Mouse (Mus musculus): ENCODE measurements around the gene Rgs18.

Gene Rgs18

GRCm38 (mm10) chr1:144775331-144775730, at the start of gene Rgs18:
Gene Rgs18, minus strand, starts transcription at chr1:144775435.
- in situ Hi-C loops (cut with MboI; ENCODE audit: unreplicated experiment in 2 of 2): no loop called here

DNA sequence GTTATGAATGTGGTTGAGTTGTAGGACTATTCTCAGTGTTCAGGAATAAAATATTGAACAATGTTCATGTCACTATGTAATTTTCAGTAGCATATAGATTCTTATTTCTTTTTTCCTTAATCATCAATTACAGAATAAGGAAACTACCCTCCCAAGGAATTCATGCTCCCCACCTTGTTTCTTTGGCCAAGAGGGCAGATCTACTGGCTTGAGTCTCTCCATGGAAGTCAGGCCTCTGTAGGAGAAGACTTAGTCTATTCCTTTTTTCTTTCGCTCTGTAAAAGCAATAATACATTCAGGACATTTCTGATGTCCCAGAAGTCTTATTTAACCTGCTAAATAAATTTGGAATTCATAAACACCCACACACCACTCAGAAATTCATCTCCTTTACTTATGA, 841 bp downstream of the Rgs18 start:
- in situ Hi-C loops (cut with MboI; ENCODE audit: unreplicated experiment in 2 of 2): loop anchor here (25.0 kb wide), 2 partner anchors 562 to 987 kb away; partner anchors contain the start of genes Trove2 (in 2 of the 2) and Uchl5 (in 2 of the 2)

DNA sequence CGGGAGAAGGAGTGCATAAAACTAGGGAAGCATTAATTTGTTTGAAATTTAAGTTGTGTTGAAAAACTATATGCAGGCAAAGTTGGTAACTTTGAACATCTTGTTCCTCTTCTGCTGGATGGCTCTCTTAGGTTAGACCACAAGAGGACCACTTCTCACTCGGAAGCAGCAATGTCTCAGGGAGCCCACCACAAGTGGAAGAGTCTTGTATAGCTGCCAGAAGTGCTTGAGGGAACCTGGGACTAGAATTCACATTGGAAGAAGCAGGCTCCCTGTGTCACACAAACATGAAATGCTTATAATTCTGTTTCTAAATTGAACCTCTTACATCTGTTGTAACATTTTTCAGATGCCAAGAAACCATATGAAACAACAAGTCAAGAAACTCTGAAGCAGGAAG, 9.0 kb downstream of the Rgs18 start:
- in situ Hi-C loops (cut with MboI; ENCODE audit: unreplicated experiment in 2 of 2): loop anchor here (25.0 kb wide), 2 partner anchors 554 to 979 kb away; partner anchors contain the start of genes Trove2 (in 2 of the 2) and Uchl5 (in 2 of the 2)

DNA sequence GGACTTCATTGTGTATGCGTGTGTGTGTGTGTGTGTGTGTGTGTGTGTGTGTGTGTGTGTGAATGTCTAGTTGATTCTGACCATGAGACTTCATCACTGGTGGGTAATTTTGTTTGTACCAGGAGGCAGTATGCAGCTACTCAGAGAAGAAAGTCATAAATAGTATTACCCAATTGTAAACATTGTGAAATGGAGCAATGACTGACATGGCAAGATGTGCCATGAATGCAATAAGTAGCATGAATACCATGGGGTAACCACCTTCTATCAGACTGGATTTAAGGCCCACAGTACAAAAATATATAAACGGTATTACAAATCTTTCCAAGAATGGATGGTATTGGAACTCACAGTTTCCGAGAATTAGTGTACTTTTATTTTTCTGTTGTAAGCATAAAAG, 14.4 kb downstream of the Rgs18 start:
- in situ Hi-C loops (cut with MboI; ENCODE audit: unreplicated experiment in 2 of 2): loop anchor here (25.0 kb wide), 2 partner anchors 548 to 973 kb away; partner anchors contain the start of genes Trove2 (in 2 of the 2) and Uchl5 (in 2 of the 2)

DNA sequence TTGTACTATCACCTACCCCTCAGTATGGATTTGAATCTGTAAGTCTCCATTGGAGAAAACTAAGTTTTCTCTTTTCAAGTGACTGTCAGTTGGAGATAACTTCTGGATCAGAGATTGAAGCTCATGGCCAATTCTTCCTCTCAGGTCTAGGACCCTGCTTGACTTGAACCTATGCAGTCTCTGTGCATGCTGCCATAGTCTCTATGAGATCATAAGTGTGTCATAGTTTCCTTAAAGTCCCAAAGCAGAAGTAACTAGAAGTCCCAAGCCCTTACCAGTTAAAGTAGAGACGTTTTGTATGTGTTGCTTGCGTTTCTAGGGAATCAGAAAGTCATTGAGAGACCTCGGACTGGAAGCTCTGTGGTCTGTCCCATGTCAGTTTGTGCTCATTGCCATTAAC, 24.5 kb downstream of the Rgs18 start:
- in situ Hi-C loops (cut with MboI; ENCODE audit: unreplicated experiment in 2 of 2): loop anchor here (25.0 kb wide), 2 partner anchors 538 to 963 kb away; partner anchors contain the start of genes Trove2 (in 2 of the 2) and Uchl5 (in 2 of the 2)

GRCm38 (mm10) chr1:144746182-144746581, 29.1 kb downstream of the Rgs18 start:
- in situ Hi-C loops (cut with MboI; ENCODE audit: unreplicated experiment in 2 of 2): no loop called here

- in situ Hi-C loops (cut with MboI; ENCODE audit: unreplicated experiment in 2 of 2): no loop called here
Measured at GRCm38 (mm10) chr1:144737739-144738138, 37.5 kb downstream of the Rgs18 start.

DNA sequence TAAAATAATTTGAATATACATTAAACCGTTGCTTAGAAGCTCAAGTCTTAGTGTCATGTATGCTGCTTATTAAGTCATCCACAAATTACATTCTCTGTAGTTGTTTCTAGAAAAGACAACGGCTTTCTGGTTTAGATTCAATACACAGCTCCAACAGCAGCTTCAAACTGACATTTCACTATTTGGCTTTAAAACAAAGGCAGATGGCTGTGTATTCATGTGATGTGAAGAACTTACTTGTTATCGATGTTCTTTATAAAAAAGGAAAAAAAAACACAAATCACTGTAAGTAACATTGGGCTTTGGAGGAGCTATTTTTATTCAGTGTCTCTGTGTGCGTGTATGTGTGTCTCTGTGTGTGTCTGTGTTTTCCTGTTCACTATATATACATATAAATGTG, 54.5 kb downstream of the Rgs18 start:
- in situ Hi-C loops (cut with MboI; ENCODE audit: unreplicated experiment in 2 of 2): no loop called here

GRCm38 (mm10) chr1:144704373-144704772, 70.9 kb downstream of the Rgs18 start:
- in situ Hi-C loops (cut with MboI; ENCODE audit: unreplicated experiment in 2 of 2): no loop called here
